Mouse (Mus musculus) limb, embryonic 14.5 days (tissue): ENCODE results near the gene 1810037I17Rik. TPM values are rescaled to one million over a fixed set of nuclear protein-coding genes. Genes with fewer than 3 reads are reported as not detected.

Experiments used
- ATAC-seq: fragments of 200-750 bp; cut with Nextera tagmentation; 2 replicates; pipeline ENCODE4 v1.8.0; 2017; ENCODE audit warnings: low read depth, moderate number of reproducible peaks, moderate TSS enrichment; ENCODE audit not compliant: low FRiP score
- DNase-seq: peaks from one replicate; pipeline ENCODE4 v3.0.0-alpha.2; 2015; ENCODE audit warnings: low spot score
- H3K27ac ChIP-seq: fragments of 300-500 bp; sonication (generic); replicated peaks from 2 replicates; pipeline ENCODE4 v1.5.1; 2014; ENCODE audit warnings: low read depth, mild to moderate bottlenecking, low read length, moderate library complexity, mixed read lengths
- H3K27me3 ChIP-seq: fragments of 300-500 bp; sonication (generic); 2 replicates; pipeline ENCODE4 v1.6.1; 2014; ENCODE audit warnings: low read length, mixed read lengths; ENCODE audit not compliant: control insufficient read depth, insufficient read depth
- H3K36me3 ChIP-seq: fragments of 300-500 bp; sonication (generic); 2 replicates; pipeline ENCODE4 v1.6.1; 2014; ENCODE audit warnings: mild to moderate bottlenecking, low read length, moderate library complexity, mixed read lengths; ENCODE audit not compliant: control insufficient read depth, insufficient read depth
- H3K4me1 ChIP-seq: fragments of 300-500 bp; sonication (generic); 2 replicates; pipeline ENCODE4 v1.6.1; 2014; ENCODE audit warnings: antibody characterized with exemption, low read length, mixed read lengths; ENCODE audit not compliant: control insufficient read depth, insufficient read depth
- H3K4me2 ChIP-seq: fragments of 300-500 bp; sonication (generic); replicated peaks from 2 replicates; pipeline ENCODE4 v1.6.1; 2014; ENCODE audit warnings: low read depth, mild to moderate bottlenecking, low read length, moderate library complexity; ENCODE audit not compliant: severe bottlenecking
- H3K4me3 ChIP-seq: fragments of 300-500 bp; sonication (generic); replicated peaks from 2 replicates; pipeline ENCODE4 v1.5.1; 2014; ENCODE audit warnings: low read length
- H3K9ac ChIP-seq: fragments of 300-500 bp; sonication (generic); 2 replicates; pipeline ENCODE4 v1.6.1; 2014; ENCODE audit warnings: mild to moderate bottlenecking, low read depth, low read length, moderate library complexity; ENCODE audit not compliant: severe bottlenecking
- H3K9me3 ChIP-seq: fragments of 300-500 bp; sonication (generic); 2 replicates; pipeline ENCODE4 v1.6.1; 2016; ENCODE audit warnings: low read length; ENCODE audit not compliant: control insufficient read depth
- POLR2A ChIP-seq: fragments of 200-500 bp; IDR thresholded peaks from 2 replicates; pipeline ENCODE4 v1.8.0; 2012; ENCODE audit warnings: inconsistent platforms, mild to moderate bottlenecking, moderate library complexity, borderline replicate concordance; ENCODE audit not compliant: insufficient read depth, insufficient read length; ENCODE audit errors: extremely low read depth
- WGBS: fragments of 180-500 bp; shearing (Covaris S2); extraction: QIAGEN DNeasy Blood & Tissue Kit; methylation state at CpG from one replicate; pipeline ENCODE4 v1.1.7; 2014; 5-methylcytosine and 5-hydroxymethylcytosine counted together
- polyA plus RNA-seq, 2 experiments: library from polyadenylated mRNA; depleted of rRNA in 1 of 2; stranded (reverse) in 1 of 2; unstranded in 1 of 2; fragments of >200 nt; fragmentation: Nextera tagmentation in 1 of 2; extraction: Ambion mirVana in 1 of 2; gene quantifications; 2 replicates each; pipeline versions ENCODE4 v1.2.1 to v1.2.3; 2012 to 2014

1810037I17Rik gene
- polyA plus RNA-seq, 2 experiments: 48.0 to 97.7 TPM

GRCm38 (mm10) chr3:122939215-122939614, 15.2 kb downstream of the 1810037I17Rik start:
- H3K27ac ChIP-seq: no peak overlapping the region
- TF ChIP-seq POLR2A: no peak
- no peak overlapping the region for H3K9ac ChIP-seq
- H3K27me3 ChIP-seq: no peaks in the 10 kb centered on the region
- no peak overlapping the region for H3K4me3 ChIP-seq
- 0 out of 2 replicates have a peak, but pooled peaks cover 3% of the 10 kb centered on the region for H3K36me3 ChIP-seq
- WGBS: 72% methylated on average over 2 of the region's 2 CpGs
- no peaks in the 10 kb centered on the region for H3K9me3 ChIP-seq
- peak; percentile 78 for DNase-seq
- H3K4me2 ChIP-seq: no peak overlapping the region
- H3K4me1 ChIP-seq: no peaks in the 10 kb centered on the region
- ATAC-seq: no peak

GRCm38 (mm10) chr3:122943387-122943890, 19.4 kb downstream of the 1810037I17Rik start:
- WGBS: 80% methylated on average over 6 of the region's 6 CpGs
- no peaks in the 10 kb centered on the region for H3K4me1 ChIP-seq
- no peaks in the 10 kb centered on the region for H3K9me3 ChIP-seq
- H3K9ac ChIP-seq: no peak overlapping the region
- H3K4me2 ChIP-seq: no peak overlapping the region
- ATAC-seq: no peak
- H3K27me3 ChIP-seq: no peaks in the 10 kb centered on the region
- no peak for TF ChIP-seq POLR2A
- DNase-seq: no peak
- no peak overlapping the region for H3K4me3 ChIP-seq
- no peak overlapping the region for H3K27ac ChIP-seq
- peaks cover 6% of the 10 kb centered on the region; the same call in 1 of the 2 replicates for H3K36me3 ChIP-seq

GRCm38 (mm10) chr3:122950129-122950528, 26.1 kb downstream of the 1810037I17Rik start:
- TF ChIP-seq POLR2A: no peak
- H3K36me3 ChIP-seq: peaks cover 13% of the 10 kb centered on the region; the same call in 1 of the 2 replicates
- no peak overlapping the region for H3K27ac ChIP-seq
- H3K27me3 ChIP-seq: no peaks in the 10 kb centered on the region
- DNase-seq (no peak), ATAC-seq (no peak)
- no peak overlapping the region for H3K4me3 ChIP-seq
- no peaks in the 10 kb centered on the region for H3K9me3 ChIP-seq
- no peak overlapping the region for H3K4me2 ChIP-seq
- WGBS: 89% methylated on average over 2 of the region's 2 CpGs
- H3K4me1 ChIP-seq: no peaks in the 10 kb centered on the region
- no peak overlapping the region for H3K9ac ChIP-seq

GRCm38 (mm10) chr3:122964301-122964700, 40.3 kb downstream of the 1810037I17Rik start:
- Histone ChIP-seq H3K9ac (no peak overlapping the region), H3K4me3 (no peak overlapping the region), H3K27ac (no peak overlapping the region), H3K36me3 (0 out of 2 replicates have a peak, but pooled peaks cover 8% of the 10 kb centered on the region), H3K4me2 (no peak overlapping the region), H3K27me3 (no peaks in the 10 kb centered on the region), H3K4me1 (no peaks in the 10 kb centered on the region), H3K9me3 (no peaks in the 10 kb centered on the region)
- DNase-seq: no peak
- 84% methylated on average over 5 of the region's 5 CpGs for WGBS
- ATAC-seq: no peak
- TF ChIP-seq POLR2A: no peak

- whole genome bisulfite sequencing: 75% methylated on average over 9 of the region's 9 CpGs
- TF ChIP-seq POLR2A: no peak
- ATAC-seq (no peak), DNase-seq (no peak)
- Histone ChIP-seq H3K4me1 (no peaks in the 10 kb centered on the region), H3K27me3 (no peaks in the 10 kb centered on the region), H3K9me3 (no peaks in the 10 kb centered on the region), H3K27ac (no peak overlapping the region), H3K36me3 (0 out of 2 replicates have a peak, but pooled peaks cover 3% of the 10 kb centered on the region), H3K4me3 (no peak overlapping the region), H3K9ac (no peak overlapping the region), H3K4me2 (no peak overlapping the region)
Observed at GRCm38 (mm10) chr3:122968391-122968790, 44.4 kb downstream of the 1810037I17Rik start.
